Mouse (Mus musculus) brain, embryonic 14.5 days (tissue): ENCODE measurements at regions not wholly inside any gene's neighbourhood (a gene's known extent, or its start where the extent isn't known, plus 50 kb on each side); places are given as distances from the start of the nearest gene placed in this dataset.

Experiments used
- CTCF ChIP-seq: fragments of 200-500 bp; IDR thresholded peaks from 2 replicates; pipeline ENCODE4 v1.5.1; 2012; ENCODE audit warnings: inconsistent platforms, mild to moderate bottlenecking, moderate library complexity, borderline replicate concordance; ENCODE audit not compliant: insufficient read depth, insufficient read length; ENCODE audit errors: extremely low read depth
- POLR2A ChIP-seq: fragments of 200-500 bp; IDR thresholded peaks from 2 replicates; pipeline ENCODE4 v1.6.1; 2012; ENCODE audit warnings: mild to moderate bottlenecking, inconsistent platforms, borderline replicate concordance; ENCODE audit not compliant: poor library complexity, insufficient read depth, insufficient read length, severe bottlenecking; ENCODE audit errors: extremely low read depth

DNA sequence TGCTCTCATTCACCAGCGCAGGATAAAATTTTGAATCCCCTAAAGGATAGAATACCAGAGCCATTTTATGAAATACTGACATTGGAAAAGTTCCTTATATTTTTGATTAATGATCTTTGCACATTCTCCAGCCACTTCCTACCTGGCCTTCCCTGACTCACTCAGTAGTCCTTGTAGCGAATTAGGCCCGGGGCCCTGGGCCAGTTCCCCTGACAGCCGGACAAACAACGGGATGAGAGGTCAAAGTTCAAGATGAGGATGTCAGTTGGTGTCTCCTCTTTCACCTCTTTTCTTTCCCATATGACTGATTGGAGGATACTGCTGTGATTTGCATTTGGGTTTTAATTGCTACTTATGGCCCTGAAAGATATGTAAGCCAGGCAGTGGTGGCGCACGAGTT, 66.7 kb upstream of the Bbx start:
- TF ChIP-seq POLR2A, result no peak
- TF ChIP-seq CTCF, result no peak
